In genomic region chr7:64728181-64728591, GRCm38 (mm10) we compare ENCODE assay signal across 9 mouse cellular contexts.
DNase-seq lines count a peak whose midpoint lies in the region; ATAC-seq lines count a peak whose summit lies in the region.
"Had no signal": no experiment of that assay in that cellular context is flagged by ENCODE, and none has a peak within 500 bp of the region (broad histone marks: within the 10 kb centered on the region; RNA-seq: fewer than 3 reads in every experiment).

No protein-coding gene starts in this region.

- no peak overlapping the region for H3K27ac ChIP-seq in kidney, embryonic 14.5 days (ENCODE audit: low read depth, low read length)

- H3K4me2 ChIP-seq in kidney, embryonic 14.5 days (replicated peaks; ENCODE audit: low read depth, low read length): no peak overlapping the region

- H3K9ac ChIP-seq in kidney, embryonic 14.5 days (ENCODE audit: low read depth, low read length): no peak overlapping the region

- H3K9me3 ChIP-seq in kidney, embryonic 14.5 days (ENCODE audit: control insufficient read depth, low read length): no peaks in the 10 kb centered on the region

- no peak overlapping the region for H3K4me3 ChIP-seq in kidney, embryonic 14.5 days (ENCODE audit: low read length)

- no peaks in the 10 kb centered on the region for H3K36me3 ChIP-seq in kidney, embryonic 14.5 days (ENCODE audit: control insufficient read depth, insufficient read depth, low read length)

- WGBS in kidney, embryonic 14.5 days: 85% methylated on average over 5 of the region's 5 CpGs

- no peaks in the 10 kb centered on the region for H3K4me1 ChIP-seq in kidney, embryonic 14.5 days (ENCODE audit: control insufficient read depth, insufficient read depth, low read length)

- peak; percentile 23 for DNase-seq in adrenal gland, postnatal 10 days
- DNase-seq in adrenal gland, postnatal 36 days: no peak
- DNase-seq in ovary, postnatal 36 days (ENCODE audit: low spot score): peak; percentile 13
- DNase-seq in ovary, postnatal 14 days (ENCODE audit: low spot score): no peak
- peak; percentile 54 to 56 for DNase-seq in layer of hippocampus, postnatal 36 days
- no peak for DNase-seq in heart, postnatal 25 days (ENCODE audit: low spot score)
- DNase-seq in liver: no peak
- DNase-seq: lung, adult 2 months had no signal

- intact Hi-C loops in heart, postnatal 25 days (cut with DNase I): no loop called here

- no peaks in the 10 kb centered on the region for H3K27me3 ChIP-seq in kidney, embryonic 14.5 days (ENCODE audit: control insufficient read depth, insufficient read depth, low read length)

- ATAC-seq in kidney, embryonic 14.5 days (ENCODE audit: low FRiP score, low TSS enrichment): no peak

Comparison
In these comparisons a context has a peak if more than half of its experiments do, and no peak if none do; other contexts are left out.
1. DNase-seq: peak in adrenal gland, postnatal 10 days (single experiment), ovary, postnatal 36 days (single experiment) and layer of hippocampus, postnatal 36 days (2 of 2); none in adrenal gland, postnatal 36 days (0 of 2), ovary, postnatal 14 days (single experiment), heart, postnatal 25 days (single experiment) and liver (single experiment).